Mouse (Mus musculus) liver, adult 2 months (tissue): ENCODE measurements around the gene Mkks.

Source experiments
- CTCF ChIP-seq: fragments of 200-500 bp; IDR thresholded peaks from 2 replicates; pipeline ENCODE4 v1.5.1; 2011; ENCODE audit warnings: low read depth, low read length, control low read depth
- POLR2A ChIP-seq: fragments of 200-500 bp; IDR thresholded peaks from 2 replicates; pipeline ENCODE4 v1.6.1; 2011; ENCODE audit warnings: low read length, control low read depth; ENCODE audit not compliant: insufficient read depth; ENCODE audit errors: extremely low read depth

GRCm38 (mm10) chr2:136834715-136835075 is 56.5 kb downstream of the Mkks start:
- TF ChIP-seq POLR2A (no peak), CTCF (no peak)
